Mouse (Mus musculus): Measurements from ENCODE around the gene Gm3043.
"Not testable (repeated sequence)": the region's sequence is repeated elsewhere in the genome, so short reads cannot be mapped to it uniquely, and the experiment has no call there.

Gm3043 gene

GRCm38 (mm10) chr14:3688483-3688882, at the start of gene Gm3043:
TSS of gene Gm3043 (plus strand) at chr14:3688783.
- not testable (repeated sequence) for DNase-seq

- DNase-seq, result not testable (repeated sequence)
These were observed 36.9 kb upstream of the Gm3043 start, which contains the start of gene Gm3020 for GRCm38 (mm10) chr14:3651730-3652129. TSS of gene Gm3020 (plus strand) at chr14:3652030.
